Mouse (Mus musculus): ENCODE measurements at regions not wholly inside any gene's neighbourhood (a gene's known extent, or its start where the extent isn't known, plus 50 kb on each side); places are given as distances from the start of the nearest gene placed in this dataset.

- Histone ChIP-seq H3K36me3 (ENCODE audit: control insufficient read depth, insufficient read depth, low read length) (no peaks in the 10 kb centered on the region), H3K27me3 (ENCODE audit: control insufficient read depth, insufficient read depth, low read length) (no peaks in the 10 kb centered on the region), H3K4me2 (ENCODE audit: low read depth) (no peak overlapping the region), H3K27ac (ENCODE audit: low read depth, low read length) (no peak overlapping the region), H3K9ac (ENCODE audit: low read length) (no peak overlapping the region), H3K4me1 (ENCODE audit: control insufficient read depth, insufficient read depth, low read length) (no peaks in the 10 kb centered on the region), H3K4me3 (ENCODE audit: low read depth, low read length) (no peak overlapping the region), H3K9me3 (ENCODE audit: control insufficient read depth, low read length) (0 out of 2 replicates have a peak, but pooled peaks cover 3% of the 10 kb centered on the region)
- DNase-seq (ENCODE audit: low spot score) = no peak
- 89% methylated on average over 2 of the region's 2 CpGs for WGBS
- ATAC-seq (ENCODE audit: insufficient read depth, low FRiP score, low TSS enrichment) = no peak
These were observed 123.4 kb upstream of the Ccnd2 start for GRCm38 (mm10) chr6:127275430-127275784.

DNA sequence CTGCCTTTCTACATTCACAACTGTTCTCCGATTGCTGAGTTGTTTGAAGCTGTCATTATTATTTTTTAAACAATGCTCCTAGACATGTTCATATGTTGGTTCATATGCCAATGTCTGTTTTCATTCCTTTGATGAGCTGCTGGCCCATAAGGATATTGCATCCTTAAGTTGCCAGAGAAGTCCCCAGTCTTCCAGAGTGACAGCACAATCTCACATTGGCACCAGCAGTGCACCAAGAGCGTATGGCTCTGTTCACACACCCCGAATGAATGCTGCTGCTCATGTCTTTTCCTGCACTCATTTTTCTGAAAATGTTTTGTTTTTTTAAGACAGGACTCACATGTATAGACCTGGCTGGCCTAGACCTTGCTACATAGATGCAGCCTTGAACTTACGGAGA lies 124.4 kb upstream of the Ccnd2 start:
- WGBS = 95% methylated on average over 4 of the region's 4 CpGs
- Histone ChIP-seq H3K27ac (ENCODE audit: low read depth, low read length) (no peak overlapping the region), H3K4me2 (ENCODE audit: low read depth) (no peak overlapping the region), H3K4me3 (ENCODE audit: low read depth, low read length) (no peak overlapping the region), H3K9me3 (ENCODE audit: control insufficient read depth, low read length) (0 out of 2 replicates have a peak, but pooled peaks cover 3% of the 10 kb centered on the region), H3K4me1 (ENCODE audit: control insufficient read depth, insufficient read depth, low read length) (no peaks in the 10 kb centered on the region), H3K9ac (ENCODE audit: low read length) (no peak overlapping the region), H3K36me3 (ENCODE audit: control insufficient read depth, insufficient read depth, low read length) (no peaks in the 10 kb centered on the region), H3K27me3 (ENCODE audit: control insufficient read depth, insufficient read depth, low read length) (no peaks in the 10 kb centered on the region)
- ATAC-seq (ENCODE audit: insufficient read depth, low FRiP score, low TSS enrichment) (no peak), DNase-seq (ENCODE audit: low spot score) (no peak)

DNA sequence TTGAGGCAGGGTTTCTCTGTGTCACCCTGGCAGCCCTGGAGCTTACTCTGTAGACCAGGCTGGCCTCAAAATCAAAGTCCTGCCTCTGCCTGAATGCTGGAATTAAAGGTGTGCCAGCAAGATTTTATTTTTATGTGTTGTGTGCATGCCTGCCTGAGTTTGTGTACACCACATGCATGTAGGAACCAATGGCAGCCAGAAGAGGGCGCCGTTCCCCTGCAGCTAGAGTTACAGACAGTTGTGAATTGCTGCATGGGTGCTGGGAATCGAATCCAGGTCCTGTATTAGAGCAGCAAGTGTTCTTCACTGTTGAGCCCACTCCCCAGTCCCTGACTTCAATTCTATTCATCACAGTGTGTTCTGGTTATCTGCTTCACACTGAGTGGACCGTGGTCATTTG lies 126.4 kb upstream of the Ccnd2 start:
- Histone ChIP-seq H3K9me3 (ENCODE audit: control insufficient read depth, low read length) (0 out of 2 replicates have a peak, but pooled peaks cover 3% of the 10 kb centered on the region), H3K4me1 (ENCODE audit: control insufficient read depth, insufficient read depth, low read length) (no peaks in the 10 kb centered on the region), H3K9ac (ENCODE audit: low read length) (no peak overlapping the region), H3K27me3 (ENCODE audit: control insufficient read depth, insufficient read depth, low read length) (no peaks in the 10 kb centered on the region), H3K4me2 (ENCODE audit: low read depth) (no peak overlapping the region), H3K4me3 (ENCODE audit: low read depth, low read length) (no peak overlapping the region), H3K36me3 (ENCODE audit: control insufficient read depth, insufficient read depth, low read length) (no peaks in the 10 kb centered on the region), H3K27ac (ENCODE audit: low read depth, low read length) (no peak overlapping the region)
- ATAC-seq (ENCODE audit: insufficient read depth, low FRiP score, low TSS enrichment) (no peak), DNase-seq (ENCODE audit: low spot score) (no peak)
- 78% methylated on average over 4 of the region's 4 CpGs for WGBS

DNA sequence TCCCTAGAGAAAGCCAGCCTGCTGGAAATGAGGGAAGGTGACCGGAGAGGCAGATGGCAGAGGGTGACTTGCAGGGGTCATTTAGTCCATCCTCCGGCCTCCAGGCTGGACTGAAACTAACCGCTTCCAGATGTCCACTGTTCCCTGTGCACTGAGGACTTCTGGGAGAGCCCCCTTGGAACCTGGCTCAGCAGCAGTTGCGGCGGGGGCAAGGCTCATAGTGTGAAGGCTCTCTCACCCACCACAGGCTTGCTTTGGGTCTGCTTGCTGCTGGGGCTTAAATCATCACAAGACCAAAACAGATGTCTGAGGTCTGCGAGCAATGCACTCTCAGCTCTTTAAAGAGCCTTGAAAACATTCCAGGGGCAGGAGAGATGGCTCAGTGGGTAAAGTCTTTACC lies 132.2 kb upstream of the Ccnd2 start:
- no peak overlapping the region for H3K4me3 ChIP-seq (ENCODE audit: low read depth, low read length)
- peaks cover 5% of the 10 kb centered on the region; the same call in 1 of the 2 replicates for H3K4me1 ChIP-seq (ENCODE audit: control insufficient read depth, insufficient read depth, low read length)
- no peaks in the 10 kb centered on the region for H3K36me3 ChIP-seq (ENCODE audit: control insufficient read depth, insufficient read depth, low read length)
- no peak overlapping the region for H3K4me2 ChIP-seq (ENCODE audit: low read depth)
- H3K9me3 ChIP-seq (ENCODE audit: control insufficient read depth, low read length) = no peaks in the 10 kb centered on the region
- 61% methylated on average over 6 of the region's 6 CpGs for WGBS
- H3K27ac ChIP-seq (ENCODE audit: low read depth, low read length) = no peak overlapping the region
- ATAC-seq (ENCODE audit: insufficient read depth, low FRiP score, low TSS enrichment) = no peak
- DNase-seq (ENCODE audit: low spot score) = no peak
- no peaks in the 10 kb centered on the region for H3K27me3 ChIP-seq (ENCODE audit: control insufficient read depth, insufficient read depth, low read length)
- H3K9ac ChIP-seq (ENCODE audit: low read length) = no peak overlapping the region

DNA sequence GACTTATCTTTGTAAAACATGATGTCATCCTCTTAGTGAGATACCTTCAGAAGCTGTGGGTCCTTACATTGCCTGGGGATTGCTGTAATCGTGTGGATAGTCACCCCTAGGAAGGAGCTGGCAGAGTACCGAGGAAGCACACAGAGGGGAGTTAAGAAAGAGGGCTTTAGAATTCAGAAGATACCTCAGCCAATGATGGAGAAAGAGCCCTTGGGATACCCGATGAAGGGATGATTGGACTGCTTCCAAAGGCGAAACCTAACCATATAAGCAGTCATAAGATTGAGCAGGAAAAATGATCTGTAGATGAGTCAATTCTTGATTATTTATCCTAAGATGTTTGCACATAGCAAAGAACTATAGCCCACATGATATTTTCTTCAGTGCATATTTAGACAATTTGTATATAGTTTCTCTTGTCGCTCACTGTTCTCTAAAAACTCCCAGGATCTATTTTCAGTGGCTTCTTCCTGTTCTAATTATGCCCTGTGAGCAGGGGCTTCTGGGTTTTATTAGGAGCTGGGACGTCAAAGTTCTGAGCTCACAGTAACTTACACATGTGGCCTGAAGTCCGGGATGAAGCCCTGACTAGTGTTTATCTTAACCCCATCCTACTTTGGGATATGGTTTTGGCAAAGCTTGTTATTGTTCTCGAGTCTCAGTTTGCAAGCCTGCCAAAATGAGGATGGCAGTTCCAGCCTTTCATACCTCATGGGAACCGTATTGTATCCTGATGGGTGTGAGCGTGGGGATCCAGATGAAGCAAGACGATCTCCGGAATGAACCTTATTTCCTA lies 134.9 kb upstream of the Ccnd2 start:
- no peak for DNase-seq (ENCODE audit: low spot score)
- Histone ChIP-seq H3K9ac (ENCODE audit: low read length) (no peak overlapping the region), H3K4me3 (ENCODE audit: low read depth, low read length) (no peak overlapping the region), H3K27ac (ENCODE audit: low read depth, low read length) (no peak overlapping the region), H3K27me3 (ENCODE audit: control insufficient read depth, insufficient read depth, low read length) (no peaks in the 10 kb centered on the region), H3K9me3 (ENCODE audit: control insufficient read depth, low read length) (no peaks in the 10 kb centered on the region), H3K4me1 (ENCODE audit: control insufficient read depth, insufficient read depth, low read length) (peaks cover 5% of the 10 kb centered on the region; the same call in 1 of the 2 replicates), H3K4me2 (ENCODE audit: low read depth) (no peak overlapping the region), H3K36me3 (ENCODE audit: control insufficient read depth, insufficient read depth, low read length) (no peaks in the 10 kb centered on the region)
- no peak for ATAC-seq (ENCODE audit: insufficient read depth, low FRiP score, low TSS enrichment)
- WGBS = 65% methylated on average over 12 of the region's 12 CpGs

DNA sequence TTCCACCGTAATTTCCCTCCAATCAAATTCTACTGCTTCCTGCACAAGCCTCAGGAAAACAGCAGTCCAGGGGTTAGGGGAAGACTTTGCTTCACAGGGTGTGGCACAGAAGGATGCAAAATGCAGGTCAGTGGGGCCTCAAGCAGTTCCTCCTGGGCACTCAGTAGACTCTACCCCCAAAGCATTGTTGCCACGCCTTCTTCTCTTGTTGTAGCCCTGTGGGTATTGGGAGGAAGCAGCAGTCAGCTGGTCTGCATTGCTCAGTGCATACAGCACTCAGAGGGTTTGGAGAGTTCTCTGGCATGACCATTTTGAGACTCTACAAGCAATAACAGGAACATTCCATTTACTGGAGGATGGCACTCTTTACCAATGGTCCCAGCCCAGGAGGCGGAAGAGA lies 137.0 kb upstream of the Ccnd2 start:
- H3K4me2 ChIP-seq (ENCODE audit: low read depth) = no peak overlapping the region
- H3K4me1 ChIP-seq (ENCODE audit: control insufficient read depth, insufficient read depth, low read length) = peaks cover 2% of the 10 kb centered on the region; the same call in 1 of the 2 replicates
- ATAC-seq (ENCODE audit: insufficient read depth, low FRiP score, low TSS enrichment) (no peak), DNase-seq (ENCODE audit: low spot score) (no peak)
- H3K36me3 ChIP-seq (ENCODE audit: control insufficient read depth, insufficient read depth, low read length) = no peaks in the 10 kb centered on the region
- no peaks in the 10 kb centered on the region for H3K9me3 ChIP-seq (ENCODE audit: control insufficient read depth, low read length)
- H3K9ac ChIP-seq (ENCODE audit: low read length) = no peak overlapping the region
- H3K27ac ChIP-seq (ENCODE audit: low read depth, low read length) = no peak overlapping the region
- no peak overlapping the region for H3K4me3 ChIP-seq (ENCODE audit: low read depth, low read length)
- 91% methylated on average over 3 of the region's 3 CpGs for WGBS
- no peaks in the 10 kb centered on the region for H3K27me3 ChIP-seq (ENCODE audit: control insufficient read depth, insufficient read depth, low read length)

DNA sequence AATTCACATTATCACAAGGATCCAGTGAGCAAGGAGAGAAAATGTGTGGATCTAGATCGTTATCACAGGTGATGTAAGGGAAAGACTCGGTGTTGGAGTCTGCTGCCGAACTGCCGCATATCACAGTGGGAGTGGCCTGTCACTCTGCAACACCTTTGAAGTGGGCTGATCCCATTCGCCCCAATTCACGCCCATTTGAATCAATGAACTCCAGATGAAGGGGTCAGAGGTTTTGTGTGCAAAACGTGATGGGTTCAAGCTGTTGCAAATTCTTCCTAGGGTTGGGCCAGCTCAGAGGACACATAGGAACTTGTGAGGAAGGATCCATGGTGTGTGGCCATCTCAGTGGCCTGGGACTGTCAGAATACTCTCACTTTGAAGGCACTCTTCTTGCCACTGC lies 139.9 kb upstream of the Ccnd2 start:
- DNase-seq (ENCODE audit: low spot score) (no peak), ATAC-seq (ENCODE audit: insufficient read depth, low FRiP score, low TSS enrichment) (no peak)
- Histone ChIP-seq H3K9me3 (ENCODE audit: control insufficient read depth, low read length) (no peaks in the 10 kb centered on the region), H3K4me3 (ENCODE audit: low read depth, low read length) (no peak overlapping the region), H3K4me1 (ENCODE audit: control insufficient read depth, insufficient read depth, low read length) (no peaks in the 10 kb centered on the region), H3K27me3 (ENCODE audit: control insufficient read depth, insufficient read depth, low read length) (no peaks in the 10 kb centered on the region), H3K4me2 (ENCODE audit: low read depth) (no peak overlapping the region), H3K27ac (ENCODE audit: low read depth, low read length) (no peak overlapping the region), H3K36me3 (ENCODE audit: control insufficient read depth, insufficient read depth, low read length) (no peaks in the 10 kb centered on the region), H3K9ac (ENCODE audit: low read length) (no peak overlapping the region)
- 39% methylated on average over 7 of the region's 7 CpGs for WGBS

- Histone ChIP-seq H3K9ac (ENCODE audit: low read length) (no peak overlapping the region), H3K36me3 (ENCODE audit: control insufficient read depth, insufficient read depth, low read length) (no peaks in the 10 kb centered on the region), H3K4me2 (ENCODE audit: low read depth) (no peak overlapping the region), H3K27ac (ENCODE audit: low read depth, low read length) (no peak overlapping the region), H3K9me3 (ENCODE audit: control insufficient read depth, low read length) (no peaks in the 10 kb centered on the region), H3K27me3 (ENCODE audit: control insufficient read depth, insufficient read depth, low read length) (no peaks in the 10 kb centered on the region), H3K4me1 (ENCODE audit: control insufficient read depth, insufficient read depth, low read length) (no peaks in the 10 kb centered on the region), H3K4me3 (ENCODE audit: low read depth, low read length) (no peak overlapping the region)
- DNase-seq (ENCODE audit: low spot score) (no peak), ATAC-seq (ENCODE audit: insufficient read depth, low FRiP score, low TSS enrichment) (no peak)
- WGBS = 93% methylated on average over 2 of the region's 2 CpGs
These were observed 141.8 kb upstream of the Ccnd2 start for GRCm38 (mm10) chr6:127293829-127294228.

DNA sequence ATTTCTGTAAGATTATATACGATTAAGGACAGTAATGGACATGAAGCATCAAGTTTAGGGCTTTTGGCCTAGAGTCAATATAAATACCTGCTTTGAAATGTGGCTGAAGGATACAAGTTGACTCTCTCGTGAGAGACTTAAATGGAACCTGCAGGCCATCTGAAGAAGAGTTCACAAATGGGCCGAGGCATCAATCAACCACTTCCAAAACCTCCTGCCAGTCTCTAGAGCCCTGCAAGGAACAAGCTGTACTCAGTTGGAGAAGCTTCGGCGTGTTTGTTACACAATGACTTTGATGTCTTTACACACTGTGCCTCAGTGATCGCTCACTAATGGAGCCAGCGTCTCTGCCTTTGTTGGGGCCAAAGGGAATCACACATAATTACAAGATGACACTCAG lies 146.1 kb upstream of the Ccnd2 start:
- H3K4me1 ChIP-seq (ENCODE audit: control insufficient read depth, insufficient read depth, low read length) = no peaks in the 10 kb centered on the region
- ATAC-seq (ENCODE audit: insufficient read depth, low FRiP score, low TSS enrichment) (no peak), DNase-seq (ENCODE audit: low spot score) (no peak)
- no peak overlapping the region for H3K27ac ChIP-seq (ENCODE audit: low read depth, low read length)
- H3K36me3 ChIP-seq (ENCODE audit: control insufficient read depth, insufficient read depth, low read length) = no peaks in the 10 kb centered on the region
- H3K27me3 ChIP-seq (ENCODE audit: control insufficient read depth, insufficient read depth, low read length) = no peaks in the 10 kb centered on the region
- WGBS = 53% methylated on average over 7 of the region's 7 CpGs
- no peak overlapping the region for H3K9ac ChIP-seq (ENCODE audit: low read length)
- H3K9me3 ChIP-seq (ENCODE audit: control insufficient read depth, low read length) = no peaks in the 10 kb centered on the region
- H3K4me3 ChIP-seq (ENCODE audit: low read depth, low read length) = no peak overlapping the region
- H3K4me2 ChIP-seq (ENCODE audit: low read depth) = no peak overlapping the region

Data from neural tube, embryonic 11.5 days (tissue).